Mouse (Mus musculus) C2C12 (cell line): ENCODE measurements around the gene Car8.

Experiments
- CTCF ChIP-seq: IDR thresholded peaks from one replicate; pipeline ENCODE4 v1.5.1; 2011; ENCODE audit not compliant: control insufficient read depth, insufficient read depth, insufficient read length
- MAX ChIP-seq: IDR thresholded peaks from one replicate; pipeline ENCODE4 v1.6.1; 2011; ENCODE audit warnings: mild to moderate bottlenecking, control low read depth
- USF1 ChIP-seq: IDR thresholded peaks from one replicate; pipeline ENCODE4 v1.6.1; 2011; ENCODE audit warnings: low read depth, mild to moderate bottlenecking, control low read depth, moderate library complexity

- TF ChIP-seq MAX (no peak), CTCF (no peak), USF1 (no peak)
Measured at GRCm38 (mm10) chr4:8186921-8187687, 51.7 kb downstream of the Car8 start.
